Mouse (Mus musculus): ENCODE measurements around the gene Rab37. TPM values are rescaled to one million over a fixed set of nuclear protein-coding genes. Genes with fewer than 3 reads are reported as not detected.
A peak's percentile ranks its signal among the peaks of the same experiment; 100 is the strongest.

Rab37 gene
- polyA plus RNA-seq, 1 experiment from 2014 or later, result 3.1 TPM

GRCm38 (mm10) chr11:115133800-115134199 lies 42.6 kb downstream of the Rab37 start, which contains the start of gene Cd300lf:
Cd300lf (minus strand) TSS chr11:115133992.
- Histone ChIP-seq H3K4me1 (ENCODE audit: insufficient read depth) (no peaks in the 10 kb centered on the region), H3K27ac (ENCODE audit: low read depth) (peak within 1 kb of the TSS; percentile 78), H3K36me3 (replicated peaks; ENCODE audit: insufficient read depth, low read length) (no peaks in the 10 kb centered on the region), H3K4me3 (ENCODE audit: low read depth, low read length) (peak within 1 kb of the TSS; percentile 43), H3K9ac (replicated peaks) (peak within 1 kb of the TSS; percentile 54), H3K4me2 (ENCODE audit: low read depth, low read length) (peak within 1 kb of the TSS; percentile 53; the same call in 1 of the 2 replicates), H3K9me3 (ENCODE audit: low read length) (no peaks in the 10 kb centered on the region), H3K27me3 (ENCODE audit: insufficient read depth, low read length) (no peaks in the 10 kb centered on the region)
- 22% methylated on average over 8 of the region's 8 CpGs for WGBS (ENCODE audit: insufficient replicate concordance)
- DNase-seq, result peak; percentile 43
- peak; percentile 43; the same call in 1 of the 2 replicates for TF ChIP-seq EP300 (IDR thresholded peaks at IDR 0.05; ENCODE audit: low read depth)
- TF ChIP-seq CTCF (IDR thresholded peaks at IDR 0.05; ENCODE audit: low read depth), result no peak
- peak; percentile 62; the same call in 1 of the 2 replicates for ATAC-seq

- TF ChIP-seq CTCF (IDR thresholded peaks at IDR 0.05; ENCODE audit: low read depth) (no peak), EP300 (IDR thresholded peaks at IDR 0.05; ENCODE audit: low read depth) (no peak)
- Histone ChIP-seq H3K36me3 (replicated peaks; ENCODE audit: insufficient read depth, low read length) (no peaks in the 10 kb centered on the region), H3K9ac (replicated peaks) (no peak overlapping the region), H3K4me2 (ENCODE audit: low read depth, low read length) (no peak overlapping the region), H3K27ac (ENCODE audit: low read depth) (peak overlapping the region; percentile 77), H3K4me1 (ENCODE audit: insufficient read depth) (no peaks in the 10 kb centered on the region; the same call in 1 of the 2 replicates), H3K27me3 (ENCODE audit: insufficient read depth, low read length) (no peaks in the 10 kb centered on the region), H3K9me3 (ENCODE audit: low read length) (no peaks in the 10 kb centered on the region), H3K4me3 (ENCODE audit: low read depth, low read length) (no peak overlapping the region)
- 45% methylated on average over 5 of the region's 5 CpGs for WGBS (ENCODE audit: insufficient replicate concordance)
- DNase-seq (peak; percentile 25), ATAC-seq (peak; percentile 66)
These were observed 47.5 kb downstream of the Rab37 start for GRCm38 (mm10) chr11:115138597-115139262.

- no peak for ATAC-seq
- H3K36me3 ChIP-seq (replicated peaks; ENCODE audit: insufficient read depth, low read length), result no peaks in the 10 kb centered on the region
- H3K4me2 ChIP-seq (ENCODE audit: low read depth, low read length), result no peak overlapping the region
- H3K27ac ChIP-seq (ENCODE audit: low read depth), result no peak overlapping the region
- no peaks in the 10 kb centered on the region for H3K9me3 ChIP-seq (ENCODE audit: low read length)
- no peaks in the 10 kb centered on the region for H3K27me3 ChIP-seq (ENCODE audit: insufficient read depth, low read length)
- no peak overlapping the region for H3K4me3 ChIP-seq (ENCODE audit: low read depth, low read length)
- no peaks in the 10 kb centered on the region; the same call in 1 of the 2 replicates for H3K4me1 ChIP-seq (ENCODE audit: insufficient read depth)
- no peak for TF ChIP-seq CTCF (IDR thresholded peaks at IDR 0.05; ENCODE audit: low read depth)
- no peak for TF ChIP-seq EP300 (IDR thresholded peaks at IDR 0.05; ENCODE audit: low read depth)
- H3K9ac ChIP-seq (replicated peaks), result no peak overlapping the region
- WGBS (ENCODE audit: insufficient replicate concordance), result 22% methylated on average over 2 of the region's 2 CpGs
- no peak for DNase-seq
These were observed 50.7 kb downstream of the Rab37 start for GRCm38 (mm10) chr11:115141970-115142369.

- no peak overlapping the region for H3K4me2 ChIP-seq (ENCODE audit: low read depth, low read length)
- TF ChIP-seq CTCF (IDR thresholded peaks at IDR 0.05; ENCODE audit: low read depth), result no peak
- TF ChIP-seq EP300 (IDR thresholded peaks at IDR 0.05; ENCODE audit: low read depth), result no peak
- H3K9ac ChIP-seq (replicated peaks), result no peak overlapping the region
- DNase-seq (no peak), ATAC-seq (no peak)
- H3K27ac ChIP-seq (ENCODE audit: low read depth), result no peak overlapping the region
- H3K9me3 ChIP-seq (ENCODE audit: low read length), result no peaks in the 10 kb centered on the region; the same call in 1 of the 2 replicates
- H3K4me1 ChIP-seq (ENCODE audit: insufficient read depth), result peaks cover 6% of the 10 kb centered on the region
- H3K27me3 ChIP-seq (ENCODE audit: insufficient read depth, low read length), result no peaks in the 10 kb centered on the region
- H3K36me3 ChIP-seq (replicated peaks; ENCODE audit: insufficient read depth, low read length), result no peaks in the 10 kb centered on the region
- WGBS (ENCODE audit: insufficient replicate concordance), result 75% methylated on average over 4 of the region's 4 CpGs
- H3K4me3 ChIP-seq (ENCODE audit: low read depth, low read length), result no peak overlapping the region
These were observed 56.6 kb downstream of the Rab37 start for GRCm38 (mm10) chr11:115147813-115148212.

- no peak for DNase-seq
These were observed 59.6 kb downstream of the Rab37 start for GRCm38 (mm10) chr11:115150741-115151254.

GRCm38 (mm10) chr11:115151755-115152429 lies 60.7 kb downstream of the Rab37 start:
- Histone ChIP-seq H3K4me3 (ENCODE audit: low read depth, low read length) (0 out of 2 replicates have a peak overlapping the region, but pooled peaks have one; percentile 11), H3K9ac (replicated peaks) (0 out of 2 replicates have a peak overlapping the region, but pooled peaks have one; percentile 21), H3K4me1 (ENCODE audit: insufficient read depth) (peaks cover 22% of the 10 kb centered on the region), H3K27ac (ENCODE audit: low read depth) (no peak overlapping the region), H3K4me2 (ENCODE audit: low read depth, low read length) (peak overlapping the region; percentile 57), H3K9me3 (ENCODE audit: low read length) (no peaks in the 10 kb centered on the region; the same call in 1 of the 2 replicates), H3K36me3 (replicated peaks; ENCODE audit: insufficient read depth, low read length) (no peaks in the 10 kb centered on the region), H3K27me3 (ENCODE audit: insufficient read depth, low read length) (peaks cover 16% of the 10 kb centered on the region; the same call in 1 of the 2 replicates)
- TF ChIP-seq EP300 (IDR thresholded peaks at IDR 0.05; ENCODE audit: low read depth) (no peak), CTCF (IDR thresholded peaks at IDR 0.05; ENCODE audit: low read depth) (no peak)
- DNase-seq, result peak; percentile 71
- 21% methylated on average over 15 of the region's 15 CpGs for WGBS (ENCODE audit: insufficient replicate concordance)
- no peak; the same call in 1 of the 2 replicates for ATAC-seq

More at GRCm38 (mm10) chr11:115150741-115151254, 59.6 kb downstream of the Rab37 start:
- H3K27ac ChIP-seq (ENCODE audit: low read depth), result no peak overlapping the region
- H3K4me3 ChIP-seq (ENCODE audit: low read depth, low read length), result no peak overlapping the region
- no peak for ATAC-seq
- H3K4me2 ChIP-seq (ENCODE audit: low read depth, low read length), result no peak overlapping the region
- TF ChIP-seq EP300 (IDR thresholded peaks at IDR 0.05; ENCODE audit: low read depth) (no peak), CTCF (IDR thresholded peaks at IDR 0.05; ENCODE audit: low read depth) (no peak)
- peaks cover 16% of the 10 kb centered on the region; the same call in 1 of the 2 replicates for H3K27me3 ChIP-seq (ENCODE audit: insufficient read depth, low read length)
- H3K9me3 ChIP-seq (ENCODE audit: low read length), result no peaks in the 10 kb centered on the region; the same call in 1 of the 2 replicates
- H3K4me1 ChIP-seq (ENCODE audit: insufficient read depth), result peaks cover 22% of the 10 kb centered on the region
- no peak overlapping the region for H3K9ac ChIP-seq (replicated peaks)
- 48% methylated on average over 6 of the region's 6 CpGs for WGBS (ENCODE audit: insufficient replicate concordance)
- H3K36me3 ChIP-seq (replicated peaks; ENCODE audit: insufficient read depth, low read length), result no peaks in the 10 kb centered on the region

All from liver, postnatal 0 days (tissue).